Mouse (Mus musculus) gastrocnemius, postnatal 36 days (tissue): ENCODE data around the gene Tnni2. TPM values are rescaled to one million over a fixed set of nuclear protein-coding genes. Genes with fewer than 3 reads are reported as not detected.

ENCODE experiments used
- DNase-seq, 2 experiments: peaks; one replicate each; pipeline ENCODE4 v3.0.0; 2022
- intact Hi-C: fragments of 180-260 bp; cut with DNase I; formaldehyde crosslinking; loops from one replicate; pipeline ENCODE4 v1.15.1; 2025
- total RNA-seq, 2 experiments: library from RNA; stranded (reverse); gene quantifications; 2 replicates each; pipeline ENCODE4 v1.2.3; 2021

Tnni2 gene
- total RNA-seq, 2 experiments from 2014 or later: 17,613 to 18,280 TPM

DNA sequence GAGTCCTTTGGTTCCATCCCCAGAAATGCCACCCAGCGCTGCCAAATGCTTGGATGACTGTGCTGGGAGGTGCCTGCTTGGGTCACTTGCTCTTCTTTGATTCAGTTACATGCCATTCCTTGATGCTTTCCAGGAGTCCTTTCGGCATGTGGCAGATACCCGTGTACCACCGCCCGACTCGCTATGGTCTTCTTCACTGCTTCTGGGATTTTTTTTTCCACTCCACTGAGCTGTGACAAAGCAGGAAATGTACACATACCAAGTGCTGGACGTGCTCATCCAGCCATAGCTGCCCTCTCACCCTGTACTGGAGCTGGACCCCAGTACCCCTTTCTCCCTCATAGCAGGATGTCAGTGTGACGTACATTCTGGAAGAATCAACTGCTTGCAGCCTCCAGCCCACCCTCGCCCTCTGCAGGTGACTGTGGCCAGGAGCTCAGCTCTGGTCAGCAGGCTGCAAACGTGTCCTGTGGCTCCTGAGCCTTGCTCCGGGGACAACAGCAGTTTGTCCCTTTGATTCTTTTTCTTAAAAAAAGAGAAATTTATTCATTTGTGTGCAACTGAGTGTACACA lies 15.9 kb upstream of the Tnni2 start:
- peak in 1 of 2 experiments; percentile 27 for DNase-seq
- intact Hi-C loops: loop anchor here (2.0 kb wide), 1 partner anchor 91 kb away; no protein-coding TSS in a partner anchor

- DNase-seq: no peak
- intact Hi-C loops: no loop called here
These were observed 13.4 kb upstream of the Tnni2 start for GRCm38 (mm10) chr7:142428213-142428612.

DNA sequence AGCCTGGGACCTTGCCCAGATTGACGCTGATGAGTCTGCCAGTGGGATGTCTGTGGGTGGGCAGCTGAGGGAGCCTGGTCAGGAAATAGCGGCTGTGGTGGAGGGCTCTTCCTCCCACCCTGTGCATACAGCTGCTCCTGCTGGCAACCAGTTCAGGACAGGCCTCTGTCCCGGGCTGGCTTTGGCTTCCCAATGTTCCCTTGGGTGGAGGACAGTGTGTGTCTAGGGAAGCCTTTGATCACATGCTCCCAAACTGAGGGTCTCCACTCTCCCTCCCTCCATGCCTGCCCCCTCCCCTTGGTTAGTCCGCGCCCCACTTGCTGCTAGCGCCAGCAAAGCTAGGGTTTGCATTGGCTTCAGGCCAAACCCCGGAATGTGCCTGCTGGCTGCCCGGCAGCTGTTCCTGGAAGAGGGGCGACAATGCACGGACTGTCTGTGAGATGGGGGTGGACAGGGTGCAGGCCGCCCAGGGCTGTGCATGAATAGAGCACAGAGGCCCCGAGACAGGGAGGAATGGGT lies 11.4 kb upstream of the Tnni2 start:
- DNase-seq: peak in 1 of 2 experiments; percentile 26
- intact Hi-C loops: loop anchor here (5.0 kb wide), 1 partner anchor 38 kb away; no protein-coding TSS in a partner anchor

DNA sequence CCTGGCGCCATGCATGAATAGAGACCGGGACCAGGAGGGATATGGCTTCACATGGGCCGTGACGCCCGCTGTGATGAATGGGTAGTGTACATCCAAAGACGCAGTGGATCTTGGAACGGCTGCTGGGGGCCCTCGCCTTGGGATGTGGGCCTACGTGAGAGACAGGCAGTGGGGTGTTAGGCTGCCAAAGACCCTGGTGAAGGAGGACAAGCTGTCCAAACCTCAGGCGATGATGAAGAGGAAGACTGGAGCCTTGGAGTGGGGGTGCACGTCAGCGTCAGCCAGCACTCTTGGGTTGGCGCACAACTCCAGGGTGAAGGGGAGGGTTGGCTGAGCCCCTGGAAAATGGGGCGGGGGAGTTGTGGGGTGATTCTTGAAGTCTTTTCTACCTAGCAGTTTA lies 10.5 kb upstream of the Tnni2 start:
- intact Hi-C loops: loop anchor here (5.0 kb wide), 1 partner anchor 39 kb away; no protein-coding TSS in a partner anchor
- no peak for DNase-seq

GRCm38 (mm10) chr7:142433623-142434022 lies 8.0 kb upstream of the Tnni2 start:
- intact Hi-C loops: loop anchor here (1.0 to 5.0 kb wide), 2 partner anchors 41 to 100 kb away; no protein-coding TSS in a partner anchor
- no peak for DNase-seq

- intact Hi-C loops: loop anchor here (5.0 kb wide), 1 partner anchor 42 kb away; no protein-coding TSS in a partner anchor
- DNase-seq: no peak
These were observed 7.3 kb upstream of the Tnni2 start, which contains the start of gene Syt8 for GRCm38 (mm10) chr7:142434137-142434865. Syt8 (plus strand) TSS chr7:142434850.

- intact Hi-C loops: no loop called here
- DNase-seq: peak in 1 of 2 experiments; percentile 48
These were observed 6.1 kb upstream of the Tnni2 start for GRCm38 (mm10) chr7:142435524-142435923.

DNA sequence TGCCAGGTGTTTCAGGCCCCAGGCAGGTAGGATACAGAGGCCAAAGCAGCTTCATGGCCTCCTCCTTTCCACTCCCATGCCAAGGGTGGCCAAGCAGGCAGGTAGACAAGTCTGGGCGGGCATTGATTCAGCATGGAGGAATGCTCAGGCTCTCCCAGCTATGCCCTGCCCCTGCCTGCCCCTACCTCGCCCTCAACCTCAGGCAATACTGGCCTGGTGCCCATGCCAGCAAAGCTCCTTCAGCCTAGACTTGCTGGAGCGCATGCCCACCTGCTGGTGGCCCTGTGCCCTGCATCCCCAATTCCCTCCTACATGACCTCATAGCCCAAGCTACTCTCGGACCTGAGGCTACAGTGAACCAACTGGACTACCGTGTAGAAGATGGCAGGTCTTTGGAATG lies 4.3 kb upstream of the Tnni2 start:
- DNase-seq: no peak
- intact Hi-C loops: no loop called here

DNA sequence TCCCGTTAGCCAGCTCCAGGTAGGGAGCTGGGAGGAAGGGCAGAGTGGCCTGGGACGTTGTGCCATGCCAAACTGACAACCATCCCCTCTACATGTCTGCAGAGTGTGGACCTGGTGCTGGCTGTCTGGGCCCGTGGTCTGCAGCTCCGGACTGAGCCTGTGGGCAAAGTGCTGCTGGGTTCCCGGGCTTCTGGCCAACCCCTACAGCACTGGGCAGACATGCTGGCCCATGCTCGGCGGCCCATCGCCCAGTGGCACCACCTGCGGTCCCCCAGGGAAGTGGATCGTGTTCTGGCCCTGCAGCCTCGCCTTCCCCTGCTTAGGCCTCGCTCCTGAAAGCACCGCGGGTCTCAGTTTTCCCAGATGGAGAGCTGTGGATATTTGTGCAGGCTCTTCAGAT lies 1.6 kb upstream of the Tnni2 start:
- intact Hi-C loops: loop anchor here (5.0 kb wide), 1 partner anchor 137 kb away; no protein-coding TSS in a partner anchor

DNA sequence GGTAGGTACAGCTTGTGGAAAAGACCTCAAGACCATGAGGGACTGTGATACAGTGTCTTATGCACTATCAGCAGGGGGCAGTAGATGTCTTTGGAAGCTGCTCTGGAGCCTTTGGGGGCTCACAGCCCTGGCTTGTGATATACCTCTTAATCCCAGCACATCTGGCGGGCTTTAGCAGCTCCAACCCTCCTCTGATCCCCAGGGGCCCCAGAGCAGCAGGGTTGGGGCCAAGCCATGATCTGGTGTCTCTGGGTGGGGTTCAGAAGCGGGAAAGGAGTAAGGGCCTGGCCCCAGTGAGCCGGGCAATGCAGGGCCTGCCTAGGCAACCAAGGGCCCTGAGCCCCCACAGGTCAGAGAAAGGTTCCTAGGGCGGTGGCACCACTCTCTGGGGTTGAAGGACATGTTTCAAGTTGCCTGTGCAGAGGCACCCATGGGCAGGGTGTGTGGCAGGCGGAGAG lies 922 bp upstream of the Tnni2 start:
- intact Hi-C loops: loop anchor here (5.0 kb wide), 1 partner anchor 137 kb away; no protein-coding TSS in a partner anchor
- DNase-seq: peak; percentile 64 to 70

More for the DNA sequence above, 1.6 kb upstream of the Tnni2 start:
- DNase-seq: peak in 1 of 2 experiments; percentile 39

DNA sequence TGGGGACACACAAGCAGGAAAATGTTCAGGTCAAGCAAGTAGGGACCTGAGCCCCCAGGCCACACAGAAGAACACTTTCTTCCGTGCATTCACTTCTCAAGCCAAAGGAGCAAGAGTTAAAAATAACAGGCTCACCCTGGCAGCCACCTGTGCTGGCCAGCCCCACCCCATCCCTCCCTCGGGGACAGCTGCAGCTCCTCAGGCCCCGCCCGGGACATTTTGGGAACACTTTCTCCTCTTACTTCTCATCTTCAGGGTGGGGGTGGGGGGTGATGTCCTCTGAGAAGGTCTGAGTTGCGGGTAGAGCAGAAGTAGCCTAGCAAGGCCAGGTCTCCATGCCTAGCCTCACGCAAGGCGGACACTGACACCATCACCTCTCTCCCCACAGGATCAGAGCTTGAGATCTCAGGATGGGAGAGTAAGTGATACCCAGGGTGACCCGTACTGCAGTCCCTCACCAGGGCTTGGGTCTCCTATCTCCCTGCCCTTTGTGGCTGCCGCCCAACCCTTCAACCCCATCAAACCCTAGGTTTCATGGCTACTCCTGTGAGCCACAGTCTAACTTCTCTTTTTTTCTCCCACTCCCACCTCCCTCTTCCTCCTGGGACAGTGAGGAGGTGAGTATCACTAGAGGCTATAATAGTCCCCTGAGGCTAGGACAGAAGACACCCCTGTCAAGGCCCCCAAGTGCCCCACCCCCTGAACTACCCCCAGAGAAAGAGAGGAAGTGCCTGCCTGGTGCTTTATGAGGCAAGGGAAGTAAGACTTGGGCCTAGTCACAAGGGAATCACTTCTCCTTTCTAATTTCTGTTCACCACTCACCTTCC lies 686 bp downstream of the Tnni2 start:
- peak in 1 of 2 experiments; percentile 26 for DNase-seq
- intact Hi-C loops: loop anchor here (1.0 to 5.0 kb wide), 2 partner anchors 56 to 135 kb away; partner anchors contain the start of gene Tnnt3

DNA sequence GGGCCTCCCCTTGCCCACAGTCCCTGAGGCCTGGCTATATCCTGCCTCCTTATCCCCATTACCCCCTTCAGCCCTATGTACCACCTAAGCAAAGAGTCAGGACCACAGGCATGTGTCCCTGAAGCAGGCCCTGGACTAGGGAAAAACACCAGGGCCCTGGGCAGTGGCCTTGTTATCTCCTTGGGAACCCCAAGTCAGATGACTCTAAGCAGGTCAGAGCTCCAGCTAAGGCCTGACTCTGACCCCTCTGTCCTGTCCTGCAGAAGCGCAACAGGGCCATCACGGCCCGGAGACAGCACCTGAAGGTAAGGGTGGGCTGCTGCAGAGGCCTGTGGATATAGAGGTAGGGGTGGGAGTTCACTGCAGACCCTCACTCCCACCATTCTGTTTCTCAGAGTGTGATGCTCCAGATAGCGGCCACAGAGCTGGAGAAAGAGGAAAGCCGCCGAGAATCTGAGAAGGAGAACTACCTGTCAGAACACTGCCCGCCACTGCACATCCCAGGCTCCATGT lies 1.4 kb downstream of the Tnni2 start:
- intact Hi-C loops: loop anchor here (1.0 to 5.0 kb wide), 2 partner anchors 55 to 134 kb away; partner anchors contain the start of gene Tnnt3
- peak in 1 of 2 experiments; percentile 32 for DNase-seq

GRCm38 (mm10) chr7:142443474-142443873 lies 1.9 kb downstream of the Tnni2 start:
- intact Hi-C loops: loop anchor here (5.0 kb wide), 1 partner anchor 134 kb away; no protein-coding TSS in a partner anchor
- peak in 1 of 2 experiments; percentile 24 for DNase-seq

- intact Hi-C loops: loop anchor here (5.0 kb wide), 1 partner anchor 133 kb away; no protein-coding TSS in a partner anchor
These were observed 2.6 kb downstream of the Tnni2 start for GRCm38 (mm10) chr7:142444171-142444570.

GRCm38 (mm10) chr7:142445324-142445723 lies 3.7 kb downstream of the Tnni2 start:
- DNase-seq: no peak
- intact Hi-C loops: no loop called here

More at GRCm38 (mm10) chr7:142444171-142444570, 2.6 kb downstream of the Tnni2 start:
- DNase-seq: no peak

DNA sequence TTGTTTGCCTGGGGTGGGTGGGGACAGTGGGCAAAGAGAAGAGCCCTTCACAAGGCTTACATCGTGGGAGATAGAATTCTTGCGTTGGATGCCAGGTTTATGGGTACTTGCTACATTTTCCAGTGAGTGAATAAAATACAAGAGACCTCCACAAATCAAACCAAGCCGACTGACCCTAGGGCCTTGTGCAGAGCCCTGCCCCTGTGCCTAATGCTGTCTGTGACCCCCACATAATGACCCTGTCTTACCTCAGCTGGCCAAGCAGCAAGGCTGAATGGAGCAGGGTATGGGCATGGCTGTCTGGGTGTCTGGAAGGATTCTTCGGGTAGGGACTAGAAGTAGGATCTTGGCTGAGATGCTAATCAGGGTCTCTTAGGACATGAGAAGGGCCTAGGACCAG lies 4.7 kb downstream of the Tnni2 start:
- intact Hi-C loops: no loop called here
- DNase-seq: peak in 1 of 2 experiments; percentile 29

DNA sequence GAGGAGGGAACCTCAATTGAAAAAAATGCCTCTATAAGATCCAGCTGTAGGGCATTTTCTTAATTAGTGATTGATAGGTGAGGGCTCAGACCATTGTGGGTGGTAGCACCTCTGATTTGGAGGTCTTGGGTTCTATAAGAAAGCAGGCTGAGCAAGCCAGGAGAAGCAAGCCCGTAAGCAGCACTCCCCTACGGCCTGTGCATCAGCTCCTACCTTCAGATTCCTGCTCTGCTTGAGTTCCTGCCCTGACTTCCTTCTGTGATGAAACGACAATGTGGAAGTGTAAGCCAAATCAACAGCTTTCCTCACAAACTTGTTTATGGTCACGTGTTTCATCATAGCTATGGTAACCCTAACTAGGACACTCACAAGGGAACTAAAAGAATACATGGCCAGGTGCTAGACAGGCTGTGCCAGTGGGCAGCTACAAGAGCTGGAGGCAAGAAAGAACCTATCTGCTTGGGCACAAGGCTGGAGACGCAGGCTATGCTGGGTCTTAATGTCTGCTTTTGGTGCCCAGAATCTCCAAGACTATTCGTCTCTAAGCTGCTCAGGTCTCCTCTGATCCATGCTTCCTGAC lies 7.5 kb downstream of the Tnni2 start:
- intact Hi-C loops: no loop called here
- no peak for DNase-seq

- intact Hi-C loops: no loop called here
- no peak for DNase-seq
These were observed 13.1 kb downstream of the Tnni2 start for GRCm38 (mm10) chr7:142454706-142455105.

DNA sequence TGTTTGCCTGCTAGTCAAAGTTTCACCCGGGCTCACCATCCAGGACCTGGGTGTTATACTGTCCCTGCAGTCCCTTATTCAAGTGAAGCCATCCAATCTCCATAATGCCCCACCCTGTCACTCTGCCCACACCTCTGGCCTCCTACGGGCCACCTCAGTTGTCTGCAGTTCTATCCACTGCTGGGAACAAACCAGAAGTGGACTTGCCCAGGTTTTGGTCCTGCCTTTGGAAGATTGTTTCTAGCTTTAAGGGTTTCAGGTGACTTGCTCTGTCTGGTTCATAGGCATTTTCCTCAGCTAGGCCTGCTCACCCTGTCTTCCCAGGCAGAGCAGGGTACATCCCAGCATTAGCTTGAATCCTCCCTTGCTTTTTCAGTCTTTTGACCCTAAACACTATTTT lies 13.6 kb downstream of the Tnni2 start:
- DNase-seq: no peak
- intact Hi-C loops: no loop called here
